Mouse (Mus musculus) ovary, postnatal 36 days (tissue): ENCODE measurements around the gene Lpar3.
"Not testable (repeated sequence)": the region's sequence is repeated elsewhere in the genome, so short reads cannot be mapped to it uniquely, and the experiment has no call there.

Experiments used
- DNase-seq: peaks from one replicate; pipeline ENCODE4 v3.0.0; 2022; ENCODE audit warnings: low spot score, mixed read lengths

Gene Lpar3

GRCm38 (mm10) chr3:146209759-146210158 is 11.0 kb upstream of the Lpar3 start:
- DNase-seq, result not testable (repeated sequence)

DNA sequence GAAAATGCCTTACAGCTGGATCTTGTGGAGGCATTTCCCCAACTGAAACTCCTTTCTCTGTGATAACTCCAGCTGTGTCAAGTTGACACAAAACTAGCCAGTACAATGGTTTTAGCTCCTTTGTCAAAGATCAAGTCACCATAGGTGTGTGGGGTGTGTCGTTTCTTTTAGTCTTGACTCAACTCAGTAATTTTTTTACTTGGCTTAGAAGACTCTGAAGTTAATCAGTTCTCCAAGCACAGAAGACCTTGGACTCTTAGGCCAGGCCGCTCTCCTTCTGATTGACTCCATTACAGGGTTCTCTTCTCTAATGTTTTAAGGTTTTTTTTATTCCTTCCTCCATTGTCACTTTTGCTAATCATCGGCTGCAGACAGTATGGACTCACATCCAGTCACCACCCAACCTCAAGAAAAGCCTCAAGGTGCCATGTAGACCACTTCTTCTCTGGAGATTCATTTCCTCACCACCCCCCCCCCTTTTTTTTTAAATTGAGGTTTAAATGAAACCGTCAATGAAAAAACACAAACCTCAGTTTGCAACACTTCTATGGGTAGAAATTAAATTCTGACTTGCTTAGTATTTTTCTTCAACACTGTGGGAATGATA is 9.5 kb upstream of the Lpar3 start:
- no peak for DNase-seq

GRCm38 (mm10) chr3:146211964-146212363 is 8.8 kb upstream of the Lpar3 start:
- no peak for DNase-seq

- no peak for DNase-seq
Observed at GRCm38 (mm10) chr3:146213336-146213735, 7.4 kb upstream of the Lpar3 start.

DNA sequence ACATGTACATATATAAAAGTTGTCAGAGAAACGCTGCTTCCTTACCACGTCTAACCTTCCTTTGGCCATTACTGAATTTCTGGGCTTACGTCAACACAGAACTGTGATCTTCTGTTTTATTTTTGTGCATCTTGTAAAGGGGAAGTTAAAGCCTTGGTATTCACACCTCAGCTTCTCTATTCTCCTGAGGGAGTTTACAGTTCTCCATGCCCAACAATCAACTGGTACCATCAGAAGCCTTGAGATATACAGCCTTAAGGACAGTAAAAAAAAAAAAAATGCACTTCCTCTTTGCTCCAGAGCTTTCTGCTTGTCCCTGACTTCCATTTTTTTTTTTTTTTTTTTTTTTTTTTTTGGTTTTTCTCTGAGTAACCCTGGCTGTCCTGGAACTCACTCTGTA is 4.2 kb upstream of the Lpar3 start:
- no peak for DNase-seq

- DNase-seq, result no peak
Observed at GRCm38 (mm10) chr3:146224271-146224670, 3.5 kb downstream of the Lpar3 start.

DNA sequence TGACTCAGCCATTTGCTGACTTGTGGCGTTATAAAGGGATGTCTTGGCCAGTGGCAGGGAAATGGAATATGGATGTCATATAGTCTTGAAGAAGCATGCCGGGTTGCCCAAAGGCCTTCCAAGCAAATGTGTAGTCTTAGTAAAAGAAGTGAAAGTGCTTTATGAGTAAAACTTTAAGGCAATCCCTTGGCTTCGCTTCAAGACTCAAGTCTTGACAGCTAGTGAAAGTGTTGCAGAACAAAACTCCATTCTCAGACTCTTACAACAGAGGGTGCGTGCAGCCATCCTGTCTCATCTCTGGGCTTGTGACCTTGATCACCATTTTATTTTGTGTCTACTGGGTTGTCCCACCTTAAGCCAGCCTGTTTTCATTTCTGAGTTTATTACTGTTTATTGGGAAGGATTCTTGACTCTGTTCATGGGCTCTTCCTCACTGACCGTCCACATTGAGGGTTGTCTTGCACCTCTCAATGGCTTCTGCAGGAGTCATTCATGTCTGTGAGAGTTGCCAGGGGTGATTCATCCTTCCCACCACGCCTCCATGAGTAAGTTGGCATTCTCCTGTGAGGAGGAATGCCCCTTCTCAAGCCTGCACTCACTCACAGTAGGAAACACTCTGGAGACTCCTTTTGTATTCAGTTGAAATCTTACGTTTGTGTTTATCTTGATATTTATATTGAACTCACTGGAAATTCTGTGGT is 4.4 kb downstream of the Lpar3 start:
- no peak for DNase-seq

DNA sequence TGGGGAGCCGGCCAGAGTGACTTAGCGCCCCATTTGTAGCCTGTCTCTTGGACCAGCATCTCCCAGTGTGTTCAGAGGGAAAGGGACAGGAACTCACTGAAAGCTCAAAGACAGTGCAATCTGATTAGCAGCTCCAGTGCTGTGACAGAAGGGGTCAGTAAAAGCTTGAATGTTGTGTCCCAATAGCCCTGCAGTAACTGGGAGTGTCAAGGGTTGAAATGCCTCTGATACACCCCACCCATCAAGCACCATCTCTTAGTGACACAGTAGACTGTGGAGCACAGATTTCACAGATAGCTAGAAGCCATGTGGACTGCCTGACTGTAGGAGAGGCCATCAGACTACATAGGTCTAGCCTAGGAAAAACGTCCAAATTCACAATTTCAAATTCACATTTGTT is 6.7 kb downstream of the Lpar3 start:
- no peak for DNase-seq

- no peak for DNase-seq
Observed at GRCm38 (mm10) chr3:146228559-146229310, 8.0 kb downstream of the Lpar3 start.

- no peak for DNase-seq
Observed at GRCm38 (mm10) chr3:146232708-146233107, 11.9 kb downstream of the Lpar3 start.

DNA sequence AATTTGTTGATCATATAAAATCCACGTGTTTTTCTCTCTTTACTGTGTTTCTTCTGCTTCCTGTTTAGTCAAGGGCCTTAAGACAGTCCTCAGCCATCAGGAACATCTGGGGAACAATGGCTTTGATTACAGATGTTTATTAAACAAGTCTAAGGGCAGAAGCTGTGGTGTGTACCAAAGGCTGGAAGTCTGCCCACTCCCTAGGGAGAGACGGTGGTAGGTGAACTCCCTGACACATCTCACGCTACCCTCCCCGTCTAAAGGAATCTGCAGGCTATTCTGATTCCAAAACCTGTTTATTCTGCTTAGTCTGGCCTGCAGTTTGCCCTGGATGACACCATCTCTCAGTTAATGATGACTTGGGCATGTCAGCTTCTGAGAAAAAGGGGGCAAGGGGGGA is 13.0 kb downstream of the Lpar3 start:
- no peak for DNase-seq

GRCm38 (mm10) chr3:146234530-146234929 is 13.8 kb downstream of the Lpar3 start:
- no peak for DNase-seq

- DNase-seq, result no peak
Observed at GRCm38 (mm10) chr3:146236280-146236679, 15.5 kb downstream of the Lpar3 start.

DNA sequence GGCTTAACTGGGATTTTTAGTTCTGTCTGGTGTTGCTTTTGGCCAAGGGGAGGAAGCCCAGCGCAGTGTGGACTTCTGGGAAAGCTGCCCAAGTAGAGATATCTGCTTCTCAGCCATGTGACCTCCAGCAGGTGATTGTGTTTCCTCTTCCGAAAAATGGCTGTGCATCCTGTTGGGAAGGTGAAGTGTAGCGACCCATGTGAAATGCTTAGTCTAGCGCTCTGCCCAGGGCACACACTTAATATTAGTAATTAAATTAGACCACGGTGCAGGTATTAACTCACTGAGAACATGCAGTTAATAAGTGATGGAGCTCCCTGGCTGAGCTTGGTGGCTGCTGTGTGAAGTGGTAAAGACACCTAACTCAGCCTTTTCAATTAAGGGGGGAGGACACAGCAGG is 16.9 kb downstream of the Lpar3 start:
- no peak for DNase-seq

DNA sequence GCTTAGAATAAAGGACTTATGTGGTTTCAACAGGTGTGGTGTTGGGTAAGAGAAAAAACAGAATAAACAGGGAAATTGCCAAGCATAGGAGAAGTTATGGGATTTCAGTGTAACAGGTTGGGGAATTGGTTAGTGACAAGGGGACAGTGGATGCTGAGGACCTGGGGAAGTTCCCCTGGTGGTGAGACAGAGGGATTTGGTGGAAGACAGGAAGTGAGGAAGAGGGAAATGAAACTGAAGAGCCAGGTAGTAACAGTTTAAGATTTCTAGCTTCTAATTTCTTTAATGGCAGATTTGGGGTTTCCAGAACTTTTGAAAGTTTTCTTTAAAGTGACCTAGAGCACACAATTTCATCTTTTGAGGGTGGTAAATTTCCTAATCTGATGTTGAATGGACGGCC is 23.9 kb downstream of the Lpar3 start:
- no peak for DNase-seq

- DNase-seq, result no peak
Observed at GRCm38 (mm10) chr3:146246557-146246956, 25.8 kb downstream of the Lpar3 start.

DNA sequence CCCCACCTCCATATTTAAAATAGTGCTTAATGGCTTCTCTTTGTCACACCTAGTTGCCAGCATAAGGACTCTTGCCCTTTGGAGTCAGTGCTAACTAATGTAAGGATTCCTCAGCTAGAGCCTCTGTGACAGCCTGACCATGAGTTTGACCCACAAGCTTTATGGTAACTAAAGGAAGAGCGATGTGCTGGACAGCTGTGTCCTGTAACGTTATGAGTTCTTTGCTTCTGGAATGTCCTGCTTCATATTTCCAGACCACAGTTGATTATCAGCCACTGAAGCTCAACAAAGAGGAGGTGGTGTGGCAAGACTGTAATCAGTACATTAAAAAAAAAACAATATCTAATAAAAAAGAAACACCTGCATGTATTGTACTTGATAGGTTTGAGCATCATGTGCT is 26.2 kb downstream of the Lpar3 start:
- DNase-seq, result no peak

DNA sequence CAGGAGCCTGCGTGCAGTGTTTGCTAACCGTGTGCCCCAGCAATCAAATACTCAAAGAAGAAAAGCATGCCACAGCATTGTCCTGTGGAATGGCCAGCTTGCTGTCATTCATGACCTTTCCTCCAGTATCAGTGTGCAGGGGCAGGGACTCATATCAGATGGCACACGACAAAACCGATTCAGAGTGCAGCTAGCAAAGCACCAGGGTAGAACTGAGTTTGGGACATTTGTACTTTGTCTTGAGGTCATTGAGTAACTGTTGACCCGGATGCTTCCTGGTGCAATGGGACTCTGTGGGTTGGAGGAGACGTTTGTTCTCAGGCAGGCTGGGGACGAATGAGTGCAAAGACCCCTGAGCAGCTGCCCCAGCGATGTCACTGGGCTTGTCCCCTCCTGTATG is 29.1 kb downstream of the Lpar3 start:
- no peak for DNase-seq

GRCm38 (mm10) chr3:146251771-146252170 is 31.0 kb downstream of the Lpar3 start:
- no peak for DNase-seq

DNA sequence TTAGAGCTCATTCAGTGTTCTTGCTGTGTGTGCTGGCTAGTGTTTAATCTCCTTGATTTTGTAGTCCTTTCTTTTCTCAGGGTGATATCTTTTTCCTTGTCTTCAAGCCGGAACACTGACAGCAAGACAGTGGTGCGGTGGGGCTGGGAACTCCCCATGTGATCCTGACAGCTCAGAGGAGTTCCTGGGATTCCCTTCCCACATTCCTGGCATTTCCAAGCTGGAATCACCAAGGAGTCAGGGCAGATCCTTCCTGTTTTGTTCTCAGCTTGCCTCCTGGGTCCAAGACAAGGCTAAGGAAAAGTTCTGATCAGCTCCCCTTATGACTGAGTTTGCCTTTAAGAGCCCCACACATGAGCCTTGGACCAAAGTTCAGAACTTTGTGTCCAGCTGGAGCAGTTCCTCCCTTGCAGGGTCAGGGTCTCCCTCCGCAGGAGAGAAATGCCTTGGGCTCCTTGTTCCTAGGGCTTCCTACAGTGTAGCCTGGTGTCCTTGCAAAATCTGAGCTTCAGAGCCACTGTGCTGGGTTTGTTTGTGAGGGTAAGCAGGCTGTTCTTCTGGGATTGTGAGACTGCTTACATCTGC is 33.1 kb downstream of the Lpar3 start:
- no peak for DNase-seq

DNA sequence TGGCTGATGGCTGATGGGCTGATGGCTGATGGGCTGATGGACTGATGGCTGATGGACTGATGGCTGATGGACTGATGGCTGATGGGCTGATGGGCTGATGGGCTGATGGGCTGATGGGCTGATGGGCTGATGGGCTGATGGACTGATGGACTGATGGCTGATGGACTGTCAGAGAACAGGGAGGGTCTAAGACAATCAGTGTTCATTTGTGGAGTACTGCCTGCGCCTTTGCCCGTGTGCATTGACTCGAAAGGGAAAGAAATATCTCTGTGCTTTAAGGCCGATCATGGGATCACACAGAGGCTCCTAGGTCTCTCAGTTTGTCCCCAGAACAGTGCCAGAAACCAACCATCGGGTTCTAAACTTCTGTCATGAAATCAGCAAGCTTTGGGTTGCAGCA is 34.4 kb downstream of the Lpar3 start:
- no peak for DNase-seq

- DNase-seq, result no peak
Observed at GRCm38 (mm10) chr3:146257483-146258122, 36.8 kb downstream of the Lpar3 start.
